Mouse (Mus musculus): ENCODE data around the gene Arhgef3. TPM values are rescaled to one million over a fixed set of nuclear protein-coding genes. Genes with fewer than 3 reads are reported as not detected.

The Arhgef3 gene
- total RNA-seq (2021), result 10 to 100 TPM; 29.9 to 44.1 TPM
- long read RNA-seq, experiment 1, transcript Arhgef3-201 (11 exons, 3,585 nt), result major isoform, 6 of 32 reads
- long read RNA-seq, experiment 1, partial matches to known transcripts, result 4 of 32 reads
- long read RNA-seq, experiment 1, other reads (novel, unspliced or antisense), result 19 of 32 reads
- long read RNA-seq, experiment 2, partial matches to known transcripts, result 3 of 11 reads
- long read RNA-seq, experiment 2, other reads (novel, unspliced or antisense), result 2 of 11 reads

DNA sequence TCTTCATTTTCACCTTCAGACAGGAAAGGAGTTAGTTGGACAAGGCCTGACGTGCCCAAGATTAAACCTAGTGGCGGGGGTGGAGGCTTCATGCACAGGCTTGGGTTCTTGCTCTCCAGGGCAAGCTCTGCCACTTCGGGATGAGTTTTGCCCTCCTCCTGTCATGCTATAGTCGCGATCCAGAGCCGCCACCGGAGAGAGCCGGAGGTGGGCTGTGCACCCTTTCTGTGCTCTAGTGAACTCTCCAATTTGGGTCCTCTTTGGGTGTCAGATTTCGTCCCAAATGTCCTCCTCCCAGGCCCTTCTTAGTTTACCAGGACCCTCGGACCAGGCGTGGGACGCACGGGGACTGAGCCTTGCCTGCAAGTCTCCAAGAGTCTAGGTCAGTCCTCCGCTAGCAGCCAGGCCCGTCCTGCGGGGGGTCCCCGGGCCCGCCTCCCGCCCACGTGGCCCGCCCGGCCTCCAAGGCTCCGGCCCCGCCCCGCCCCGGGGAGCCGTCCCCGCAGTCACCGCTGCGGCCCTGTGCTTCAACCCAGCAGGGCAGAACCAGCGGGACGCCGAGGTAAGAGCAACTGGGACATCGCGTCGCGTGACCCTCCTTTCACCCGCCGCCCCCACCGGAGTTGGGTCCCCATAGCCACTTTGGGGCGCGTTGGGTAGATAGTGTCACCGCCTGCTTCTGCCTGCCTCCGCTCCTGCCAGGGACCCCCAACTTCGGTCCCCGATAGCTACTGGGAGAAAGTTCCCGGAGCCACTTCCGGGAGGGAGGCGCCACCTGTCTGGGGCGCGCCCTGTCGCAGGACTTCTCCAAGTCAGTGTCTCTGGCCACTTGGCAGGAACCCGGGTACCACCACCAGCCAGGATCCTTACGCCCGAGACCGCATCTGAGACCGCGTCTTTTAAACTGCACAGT lies at the start of gene Arhgef3:
Gene Arhgef3, plus strand, starts transcription at position 538 of the 913 bp plus-strand sequence.
- peak; percentile 88 to 93 for DNase-seq

DNA sequence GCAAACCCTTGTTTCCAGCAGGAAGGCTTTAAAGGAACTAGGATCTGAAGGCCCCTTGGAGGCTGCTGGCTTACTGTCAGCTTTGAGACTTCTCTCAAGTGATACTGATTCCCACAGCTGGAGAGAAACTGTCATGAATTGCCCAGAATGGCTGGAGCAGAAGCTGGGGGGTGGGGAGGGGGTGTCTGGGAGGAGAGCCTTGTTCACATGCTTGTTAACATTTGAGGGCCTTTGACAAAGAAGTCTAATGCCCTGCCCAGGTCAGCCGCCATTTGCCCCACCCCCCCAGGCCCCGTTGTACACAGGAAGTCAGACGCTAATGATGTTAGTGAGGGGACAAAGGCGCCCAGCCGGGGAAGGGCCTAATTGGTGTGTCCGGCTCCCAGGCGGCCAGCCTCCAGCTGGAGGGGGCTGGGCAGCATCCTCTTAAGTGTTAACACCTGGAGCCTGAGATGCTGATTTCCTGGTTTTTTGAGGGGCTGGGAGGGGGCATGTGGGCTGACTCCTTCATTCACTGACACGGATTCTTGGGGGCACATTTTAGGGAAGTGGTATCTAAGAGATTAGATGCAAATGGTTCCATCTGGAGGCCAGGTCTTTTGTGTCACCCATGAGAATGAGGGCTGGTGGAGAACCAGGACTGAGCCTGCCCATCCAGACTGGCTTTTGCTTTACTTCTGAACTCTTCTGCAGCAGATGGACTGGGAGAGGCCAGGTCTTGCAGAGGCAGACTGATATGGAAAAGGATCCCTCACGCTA lies 48.3 kb upstream of the Arhgef3 start:
- DNase-seq, result no peak

DNA sequence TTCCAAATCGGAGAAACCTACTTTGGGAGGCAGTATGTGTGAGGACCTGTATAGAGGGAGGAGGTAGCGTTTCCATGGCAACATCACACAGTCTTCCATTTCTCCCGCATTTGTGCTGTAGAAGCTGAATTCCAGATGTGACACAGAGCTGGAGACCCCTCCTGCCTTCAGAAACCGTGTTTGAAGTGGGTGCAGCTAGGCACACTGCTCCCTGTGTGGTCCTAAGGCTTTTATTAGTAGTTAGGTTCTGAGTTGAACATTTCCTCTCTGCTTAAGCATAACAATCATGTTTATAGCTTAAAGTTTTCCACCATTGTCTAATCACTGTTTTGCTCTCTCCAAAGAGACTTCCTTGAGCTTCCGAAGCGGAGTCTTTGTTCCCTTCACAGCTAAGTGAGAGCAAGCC lies 46.8 kb upstream of the Arhgef3 start:
- no peak for DNase-seq

DNA sequence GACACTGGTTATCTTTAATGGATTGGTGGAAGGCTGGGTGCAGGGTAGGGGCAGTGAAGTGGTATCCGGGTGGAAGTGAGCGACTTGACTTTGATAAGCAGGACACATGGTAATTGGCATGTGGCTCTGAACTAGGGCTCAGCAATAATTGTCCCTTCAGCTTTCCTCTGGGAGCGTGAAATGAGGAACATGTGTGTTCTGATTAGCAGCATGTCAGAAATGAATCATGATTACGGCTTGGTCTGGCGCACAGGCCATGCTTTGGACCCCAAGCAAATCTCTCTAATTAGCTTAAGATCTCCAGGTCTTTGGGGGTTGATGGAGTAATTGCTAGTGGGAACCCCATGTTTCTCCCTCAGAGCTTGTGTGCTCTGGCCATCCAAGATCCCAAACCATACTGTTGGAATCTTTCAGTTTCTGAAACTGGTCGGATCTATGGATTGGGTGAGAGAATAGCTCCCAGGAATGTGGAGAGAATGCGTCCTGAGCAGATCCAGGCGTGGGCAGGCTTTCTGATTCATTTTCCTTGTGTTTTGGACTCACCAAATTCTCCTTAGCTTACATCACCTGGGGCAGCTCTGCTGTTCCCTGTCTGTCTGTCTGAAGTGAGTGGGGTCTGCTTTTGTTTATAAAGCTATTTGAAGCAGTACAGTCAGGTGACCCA lies 45.1 kb upstream of the Arhgef3 start:
- no peak for DNase-seq

DNA sequence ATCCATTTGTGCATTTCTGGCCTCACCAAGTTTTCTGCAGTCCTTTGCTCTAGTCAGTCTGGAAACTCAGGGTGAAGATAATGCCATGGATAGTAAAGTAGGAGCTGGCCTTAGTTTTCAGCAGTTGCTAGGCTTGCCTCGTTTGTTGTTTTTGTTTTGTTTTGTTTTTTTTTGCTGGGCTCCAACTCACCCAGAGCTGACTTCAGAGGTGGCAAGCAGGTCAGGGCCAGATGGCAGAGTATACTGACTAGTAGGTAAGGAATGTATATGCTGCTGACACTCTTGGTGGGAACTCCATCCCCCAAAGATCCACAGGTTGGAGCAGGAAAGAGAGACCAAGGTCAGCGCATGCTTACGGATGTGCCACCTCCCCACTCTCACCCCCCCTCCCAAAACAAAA lies 44.6 kb upstream of the Arhgef3 start:
- DNase-seq, result peak in 1 of 2 experiments; percentile 9

DNA sequence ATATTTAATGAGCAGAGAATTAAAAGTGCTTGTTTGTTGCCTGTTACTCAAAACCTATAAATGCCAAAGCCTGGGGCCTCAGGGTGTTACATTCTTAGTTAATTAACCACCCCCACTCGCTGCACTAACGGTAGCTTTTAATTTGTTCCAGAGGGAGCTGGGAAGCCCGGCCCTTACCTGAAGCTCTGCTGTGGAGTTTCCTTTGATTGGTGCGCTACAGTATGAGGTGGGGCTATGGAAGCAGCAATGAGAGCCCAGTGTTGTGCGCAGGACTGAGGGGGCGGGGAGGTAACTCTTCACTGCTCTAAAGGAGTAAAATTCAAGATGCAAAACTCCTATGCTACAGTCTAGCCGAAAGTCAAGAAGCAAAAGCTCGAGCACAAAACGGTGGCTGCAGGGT lies 43.9 kb upstream of the Arhgef3 start:
- no peak for DNase-seq

DNA sequence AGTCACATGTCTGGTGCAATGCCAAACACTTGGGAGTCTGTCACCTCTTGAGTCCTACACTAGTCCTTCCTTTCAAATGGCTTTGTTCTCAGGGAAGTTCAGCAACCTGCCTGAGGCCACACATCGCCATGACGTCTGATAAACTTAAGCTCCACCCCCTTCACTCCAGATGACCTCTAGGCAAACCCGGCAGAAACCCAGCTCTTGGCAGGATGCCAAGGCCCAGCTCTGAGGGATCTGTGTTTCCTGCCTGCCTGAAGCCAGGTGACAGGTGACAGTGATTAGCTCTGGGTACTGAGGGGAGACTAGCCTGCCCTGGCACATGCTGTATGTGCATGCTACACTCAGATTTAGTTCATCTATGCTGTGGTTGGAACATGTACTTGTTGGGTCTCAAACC lies 42.7 kb upstream of the Arhgef3 start:
- peak; percentile 7 to 28 for DNase-seq

DNA sequence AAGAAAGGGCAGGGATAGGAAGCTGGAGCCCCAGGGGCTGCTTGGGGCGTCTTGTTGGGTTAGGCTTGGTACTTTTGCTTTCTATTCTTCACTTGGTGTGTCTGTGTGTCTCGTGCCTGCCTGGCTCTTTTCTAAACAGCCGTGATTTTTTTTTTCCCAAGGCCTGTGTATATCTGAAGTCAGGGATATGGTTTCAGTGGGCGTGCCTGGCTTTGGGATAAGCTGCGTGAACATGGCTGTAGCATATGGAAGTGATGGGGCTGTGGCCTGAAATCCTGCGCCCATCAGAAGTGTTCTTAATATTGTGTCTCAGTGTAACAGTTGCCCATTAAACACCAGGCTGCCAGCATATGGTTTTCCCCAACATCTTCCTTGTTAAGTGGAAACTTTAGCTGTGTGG lies 39.6 kb upstream of the Arhgef3 start:
- no peak for DNase-seq

DNA sequence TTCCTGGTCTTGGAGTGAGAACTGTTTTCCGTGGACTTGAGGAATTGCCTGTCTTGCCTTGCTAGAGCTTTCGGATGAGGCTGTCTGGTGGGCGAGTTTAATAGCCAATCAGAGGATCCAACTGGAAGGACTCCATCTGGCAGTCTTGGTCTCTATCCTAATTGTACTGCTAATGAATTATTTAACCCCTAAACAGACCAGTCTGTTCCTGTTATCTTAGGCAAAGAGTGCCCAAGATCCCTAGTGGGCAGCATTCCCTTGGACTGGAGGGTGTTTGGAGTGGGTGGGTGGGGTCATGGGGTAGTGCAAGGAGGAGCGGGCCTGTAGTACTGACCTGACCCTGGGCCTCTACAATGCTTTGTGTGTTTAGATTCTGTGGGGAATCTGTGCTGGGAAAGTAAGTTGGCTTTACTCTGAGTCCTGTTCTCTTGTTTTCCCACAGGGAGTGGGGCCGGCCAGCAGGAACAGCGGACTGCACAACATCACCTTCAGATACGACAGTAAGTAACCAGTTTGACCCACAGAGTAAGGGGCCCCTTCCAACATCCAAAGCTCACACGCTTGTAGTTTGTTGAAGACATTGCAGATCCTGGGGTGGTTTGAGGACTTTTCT lies 38.7 kb upstream of the Arhgef3 start:
- DNase-seq, result no peak

DNA sequence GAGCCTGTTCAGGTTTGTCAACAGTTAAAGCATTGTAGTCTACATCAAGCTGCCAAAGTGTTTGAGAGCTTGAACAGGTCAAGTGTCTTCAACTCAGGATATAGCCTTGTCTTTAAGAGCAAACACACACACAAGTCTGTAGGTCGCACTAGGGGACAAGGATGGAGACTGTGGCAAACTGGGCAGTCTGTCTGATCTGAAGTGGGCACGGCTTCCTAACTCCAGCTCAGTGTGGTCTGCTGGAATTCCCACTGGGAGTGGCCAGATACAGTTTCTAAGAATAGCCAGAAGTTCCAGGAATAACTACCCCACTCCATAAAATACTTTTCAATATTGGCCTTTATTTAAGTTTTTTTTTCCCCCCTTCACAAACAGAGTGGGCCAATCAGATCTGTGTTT lies 38.2 kb upstream of the Arhgef3 start:
- DNase-seq, result no peak

DNA sequence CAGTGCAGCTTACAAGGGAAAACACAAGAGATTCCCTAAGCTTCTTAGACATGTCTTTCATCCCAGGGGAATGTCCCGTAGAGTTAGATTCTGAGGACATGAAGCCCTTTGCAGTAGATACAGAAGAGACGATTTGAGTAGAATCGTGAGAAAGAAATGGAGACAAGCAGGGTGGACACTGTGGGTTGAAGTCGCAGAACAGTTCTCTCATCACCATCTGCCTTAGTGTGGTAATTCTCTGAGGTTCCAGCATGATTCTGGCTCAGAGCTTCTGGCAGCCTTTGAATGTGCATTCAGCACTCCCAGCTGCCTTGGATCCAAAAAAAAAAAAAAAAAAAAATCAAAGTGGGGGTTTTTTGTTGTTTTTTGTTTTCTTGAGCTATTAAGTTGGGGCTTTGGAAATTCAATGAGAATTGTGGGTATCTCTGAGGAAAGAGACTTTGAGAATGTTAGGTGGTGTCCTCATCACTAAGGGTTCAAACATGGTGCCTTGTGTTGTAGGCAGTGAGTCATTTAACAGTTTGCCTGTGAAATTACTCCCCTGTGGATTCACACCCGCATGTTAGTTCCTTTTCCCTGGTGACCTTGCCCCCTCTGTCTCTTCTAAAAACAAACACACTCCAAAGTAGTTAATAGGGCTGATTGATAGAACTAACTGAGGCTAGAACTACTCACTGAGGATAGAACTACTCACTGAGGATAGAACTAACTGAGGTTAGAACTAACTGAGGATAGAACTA lies 33.0 kb upstream of the Arhgef3 start:
- no peak for DNase-seq

DNA sequence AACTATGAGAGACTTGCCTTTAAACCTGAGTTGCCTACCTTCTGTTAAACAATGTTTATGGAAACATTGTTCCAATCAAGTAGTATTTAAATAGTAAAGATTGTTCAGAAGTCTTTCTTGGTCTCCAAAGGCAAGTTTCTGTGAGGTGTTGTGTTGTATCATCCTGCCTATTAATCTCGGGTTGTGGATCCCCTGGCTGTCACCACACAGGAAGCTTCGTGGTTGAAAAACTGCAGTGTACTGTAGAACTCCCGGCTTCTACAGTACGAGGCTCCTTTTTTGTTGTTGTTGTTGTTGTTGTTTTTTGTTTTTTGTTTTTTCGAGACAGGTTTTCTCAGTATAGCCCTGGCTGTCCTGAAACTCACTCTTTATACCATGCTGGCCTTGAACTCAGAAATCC lies 29.2 kb upstream of the Arhgef3 start:
- DNase-seq, result no peak

DNA sequence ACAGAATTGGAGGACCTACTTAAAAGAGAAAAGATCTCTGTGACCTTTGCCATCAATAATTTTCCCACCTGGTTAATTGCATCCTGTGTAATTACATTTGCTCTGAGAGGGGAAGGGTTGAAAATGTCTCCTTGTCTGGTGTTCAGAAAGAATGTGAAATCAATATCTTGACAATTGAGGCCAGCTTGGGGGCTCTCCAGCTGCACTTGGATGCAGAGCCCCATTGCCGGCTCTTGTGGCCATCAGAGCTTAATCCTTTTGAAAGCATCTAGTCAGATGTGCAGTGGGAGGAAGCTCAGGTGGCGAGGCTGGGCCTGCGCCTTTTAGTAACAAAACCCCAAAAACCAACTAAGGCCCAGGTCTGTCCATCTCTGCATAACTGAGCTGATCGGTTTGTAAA lies 28.7 kb upstream of the Arhgef3 start:
- DNase-seq, result no peak

DNA sequence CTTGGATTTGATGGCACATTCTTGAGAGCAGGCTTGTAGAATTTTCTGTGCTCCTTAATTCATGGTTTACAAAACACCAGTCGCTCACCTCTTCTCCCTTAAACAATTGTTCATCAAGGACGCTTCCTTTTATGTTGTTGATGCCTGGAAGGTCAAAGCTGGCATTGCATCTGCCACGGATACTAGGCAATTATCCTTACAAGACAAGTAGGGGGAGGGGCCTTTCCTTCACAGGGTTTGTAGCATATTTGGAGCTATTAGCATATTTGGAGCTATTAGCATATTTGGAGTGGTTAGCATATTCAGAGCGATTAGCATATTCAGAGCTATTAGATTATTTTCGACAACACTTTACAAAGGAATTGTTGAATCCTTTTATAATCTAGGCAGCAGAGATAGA lies 20.5 kb upstream of the Arhgef3 start:
- DNase-seq, result no peak

DNA sequence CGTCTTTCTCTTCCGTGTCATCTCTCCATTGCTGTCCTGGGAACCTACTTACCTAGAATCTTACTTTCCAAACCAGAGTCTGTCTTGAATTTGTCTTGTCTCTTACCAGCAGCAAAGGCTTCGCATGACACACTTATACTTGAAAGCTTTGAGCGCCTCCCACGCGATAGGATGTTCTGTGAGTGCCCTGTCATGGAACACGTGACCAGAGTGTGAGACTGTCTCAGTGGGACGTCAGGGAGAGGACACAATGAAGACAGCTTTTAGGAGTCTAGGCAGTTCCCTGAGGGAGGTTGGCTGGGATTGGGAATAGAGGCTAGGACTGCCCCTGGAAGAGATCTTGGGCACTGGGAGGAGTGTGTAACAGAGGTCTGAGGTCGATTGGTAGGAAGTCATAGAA lies 18.6 kb upstream of the Arhgef3 start:
- DNase-seq, result no peak

DNA sequence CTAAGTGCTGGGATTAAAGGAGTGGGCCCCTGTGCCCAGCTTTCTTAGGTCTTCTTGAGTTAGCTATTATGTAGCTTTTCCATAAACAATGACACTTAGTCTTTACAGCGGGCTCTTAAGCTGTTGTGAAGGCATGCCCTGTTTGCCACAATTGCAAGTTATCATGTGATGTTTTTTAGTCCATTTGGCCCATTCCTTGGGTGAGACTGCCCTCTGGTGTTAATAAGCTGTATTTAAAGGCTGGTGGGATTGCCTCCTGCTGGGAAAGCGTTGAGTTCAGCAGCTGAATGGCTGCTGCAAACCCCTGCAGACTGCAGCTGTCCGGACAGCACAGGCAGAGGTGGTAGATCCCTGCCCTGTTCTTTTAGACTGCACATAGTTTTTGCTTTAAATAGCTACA lies 17.9 kb upstream of the Arhgef3 start:
- peak; percentile 49 to 69 for DNase-seq

DNA sequence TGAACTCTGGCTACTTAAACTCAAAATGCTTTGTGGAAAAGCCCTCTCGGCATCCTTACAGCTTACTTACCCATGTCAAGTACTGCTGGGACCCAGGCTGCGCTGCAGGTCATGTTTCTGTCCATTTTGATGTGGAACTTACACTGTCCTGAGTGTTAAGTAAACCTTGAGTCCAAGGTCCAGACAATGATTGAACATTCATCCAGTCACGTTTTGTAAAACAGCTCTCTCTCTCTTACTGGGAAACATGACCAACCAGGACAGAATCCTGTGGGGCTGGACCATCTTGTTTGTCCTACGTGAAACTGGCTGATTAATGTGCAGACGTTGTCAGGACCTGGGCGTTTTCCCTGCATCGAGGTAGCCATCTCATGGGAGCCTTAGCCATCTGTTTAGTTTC lies 13.0 kb upstream of the Arhgef3 start:
- DNase-seq, result no peak

DNA sequence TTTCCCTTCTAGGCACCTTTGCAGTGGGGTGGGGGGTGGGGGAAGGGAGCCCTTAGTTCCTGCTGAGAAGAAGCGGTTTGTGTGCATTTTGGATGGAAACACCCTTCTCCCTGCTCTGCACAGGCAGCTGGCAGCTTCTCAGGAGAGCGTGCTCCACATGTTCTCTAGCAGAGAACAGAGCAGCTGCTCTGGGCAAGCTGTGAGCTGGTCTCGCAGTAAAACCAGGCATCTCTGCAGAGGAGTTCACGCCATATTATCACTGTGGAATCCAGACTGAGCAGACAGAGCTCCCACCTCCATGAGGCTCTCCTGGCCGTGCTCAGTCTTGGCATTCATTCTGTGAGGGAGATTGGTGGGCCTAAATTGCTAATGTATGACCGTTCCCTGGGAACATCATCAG lies 12.0 kb upstream of the Arhgef3 start:
- no peak for DNase-seq

DNA sequence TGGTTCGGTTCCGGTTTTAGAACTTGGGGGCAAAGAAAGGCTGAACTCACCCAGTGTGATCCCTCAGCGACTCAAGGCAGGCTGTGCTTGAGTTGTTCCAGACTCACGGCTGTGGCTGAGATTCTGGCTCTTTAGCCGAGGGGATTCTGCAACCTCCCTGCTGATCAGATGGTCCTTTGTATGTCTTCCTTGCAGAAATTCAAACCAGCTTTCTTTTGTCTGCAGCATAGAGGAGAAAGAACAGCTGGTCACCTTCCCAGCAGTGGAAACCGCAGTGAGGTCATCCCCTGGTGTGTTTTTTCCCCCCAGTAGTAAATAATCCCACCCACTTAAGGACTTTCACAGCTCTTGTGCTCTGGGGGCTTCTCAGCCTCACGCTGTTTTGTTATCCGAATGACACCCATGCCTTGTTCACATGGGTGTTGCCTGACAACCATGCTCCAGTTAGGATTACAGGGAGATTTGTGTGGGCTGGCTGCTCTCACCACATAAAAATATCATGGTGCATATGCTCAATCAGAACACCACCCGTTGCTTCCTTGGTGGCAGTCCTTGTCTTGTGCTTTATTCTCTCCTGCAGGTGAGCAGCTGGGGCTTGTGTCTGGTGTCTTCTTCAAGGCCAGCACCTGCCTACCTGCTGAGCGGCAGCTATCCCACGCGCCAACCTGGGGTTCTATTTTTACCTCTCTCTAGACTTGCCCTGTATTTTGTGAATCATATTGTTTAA lies 8.8 kb upstream of the Arhgef3 start:
- no peak for DNase-seq

DNA sequence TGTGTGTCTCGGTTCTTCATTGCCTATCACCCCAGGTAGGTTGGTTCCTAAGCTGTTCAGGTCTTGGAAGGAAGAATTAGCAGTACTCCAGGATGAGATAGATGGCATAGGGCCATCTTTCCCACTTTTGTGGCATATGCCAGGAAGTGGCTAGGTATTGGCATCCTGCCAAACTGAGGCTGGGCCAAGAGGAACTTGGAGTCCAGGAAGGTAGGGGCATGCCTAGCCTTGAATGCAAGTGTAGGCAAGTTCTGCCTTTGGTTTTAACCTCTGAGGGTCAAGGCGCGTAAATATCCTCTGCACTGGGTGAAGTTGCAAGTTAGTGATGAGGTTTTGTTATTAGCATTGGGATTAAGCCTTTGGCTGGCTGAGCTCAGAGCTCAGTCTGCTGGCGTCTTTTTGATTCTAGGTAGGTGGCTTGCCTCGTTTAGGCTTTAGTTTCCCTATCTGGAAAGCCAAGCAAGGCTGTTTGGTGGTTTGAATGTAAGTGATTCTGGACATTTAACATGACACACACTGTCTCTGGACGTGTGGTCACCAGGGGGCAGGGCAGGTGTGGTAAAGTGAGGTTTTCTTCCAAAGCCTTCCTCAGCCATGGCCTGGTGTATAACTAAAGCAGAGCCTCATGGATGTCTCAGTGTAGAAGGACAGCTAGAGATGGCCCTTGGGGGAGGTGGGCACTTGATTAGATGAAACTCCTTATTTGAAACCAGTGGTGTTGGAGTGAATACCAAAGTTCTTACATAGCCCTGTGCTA lies 5.8 kb upstream of the Arhgef3 start:
- peak; percentile 45 to 64 for DNase-seq
